Mouse (Mus musculus) liver, postnatal 0 days (tissue): ENCODE measurements at regions not wholly inside any gene's neighbourhood (a gene's known extent, or its start where the extent isn't known, plus 50 kb on each side); places are given as distances from the start of the nearest gene placed in this dataset.

ENCODE experiments used
- CTCF ChIP-seq: sonication (generic); IDR thresholded peaks from 2 replicates; pipeline ENCODE4 v1.5.1; 2016; ENCODE audit warnings: antibody characterized with exemption, low read depth
- EP300 ChIP-seq: IDR thresholded peaks from 2 replicates; pipeline ENCODE4 v1.6.1; 2016; ENCODE audit warnings: antibody characterized with exemption, low read depth, mild to moderate bottlenecking

GRCm38 (mm10) chr3:66584831-66585230 lies 288.2 kb upstream of the Veph1 start:
- TF ChIP-seq EP300 (no peak), CTCF (no peak)
